Mouse (Mus musculus): ENCODE results near the gene Clec9a.

- TF ChIP-seq GATA1 (IDR thresholded peaks at IDR 0.05; ENCODE audit: borderline replicate concordance, low read length) = no peak
- TF ChIP-seq FLI1 (IDR thresholded peaks at IDR 0.05; ENCODE audit: low read length) = no peak
Observed at GRCm38 (mm10) chr6:129363942-129364341, 44.7 kb upstream of the Clec9a start.
